Mouse (Mus musculus): ENCODE measurements around the gene Col18a1.
A peak's percentile ranks its signal among the peaks of the same experiment; 100 is the strongest.

Col18a1 gene

GRCm38 (mm10) chr10:77064659-77065058, 101.7 kb downstream of the Col18a1 start:
- no peak for DNase-seq (ENCODE audit: low read depth, low spot score)

- no peak for DNase-seq (ENCODE audit: low read depth, low spot score)
These were observed 102.1 kb downstream of the Col18a1 start for GRCm38 (mm10) chr10:77064239-77064638.

GRCm38 (mm10) chr10:77062393-77063010, 103.8 kb downstream of the Col18a1 start:
- DNase-seq (ENCODE audit: low read depth, low spot score) = no peak

- no peak for DNase-seq (ENCODE audit: low read depth, low spot score)
These were observed 104.9 kb downstream of the Col18a1 start for GRCm38 (mm10) chr10:77061426-77061825.

- no peak for DNase-seq (ENCODE audit: low read depth, low spot score)
These were observed 109.6 kb downstream of the Col18a1 start for GRCm38 (mm10) chr10:77056768-77057167.

- DNase-seq (ENCODE audit: low read depth, low spot score) = no peak
These were observed 117.7 kb downstream of the Col18a1 start for GRCm38 (mm10) chr10:77048606-77049005.

GRCm38 (mm10) chr10:77048196-77048595, 118.2 kb downstream of the Col18a1 start:
- DNase-seq (ENCODE audit: low read depth, low spot score) = no peak

- DNase-seq (ENCODE audit: low read depth, low spot score) = no peak
These were observed 127.7 kb downstream of the Col18a1 start for GRCm38 (mm10) chr10:77038579-77039174.

GRCm38 (mm10) chr10:77035487-77035886, 130.9 kb downstream of the Col18a1 start:
- DNase-seq (ENCODE audit: low read depth, low spot score) = no peak

- DNase-seq (ENCODE audit: low read depth, low spot score) = peak; percentile 43
These were observed 132.9 kb downstream of the Col18a1 start for GRCm38 (mm10) chr10:77033323-77034025.

- peak; percentile 97 for DNase-seq (ENCODE audit: low read depth, low spot score)
These were observed 133.6 kb downstream of the Col18a1 start for GRCm38 (mm10) chr10:77032591-77033322.

GRCm38 (mm10) chr10:77031768-77032375, 134.5 kb downstream of the Col18a1 start, which contains the start of gene Slc19a1:
TSS of gene Slc19a1 (plus strand) at chr10:77032241.
- DNase-seq (ENCODE audit: low read depth, low spot score) = no peak

GRCm38 (mm10) chr10:77030666-77031065, 135.7 kb downstream of the Col18a1 start:
- DNase-seq (ENCODE audit: low read depth, low spot score) = no peak

- DNase-seq (ENCODE audit: low read depth, low spot score) = no peak
These were observed 136.6 kb downstream of the Col18a1 start for GRCm38 (mm10) chr10:77029761-77030160.

- DNase-seq (ENCODE audit: low read depth, low spot score) = no peak
These were observed 137.5 kb downstream of the Col18a1 start for GRCm38 (mm10) chr10:77028782-77029296.

GRCm38 (mm10) chr10:77026944-77027343, 139.4 kb downstream of the Col18a1 start:
- no peak for DNase-seq (ENCODE audit: low read depth, low spot score)

- DNase-seq (ENCODE audit: low read depth, low spot score) = no peak
These were observed 142.1 kb downstream of the Col18a1 start for GRCm38 (mm10) chr10:77024231-77024630.

GRCm38 (mm10) chr10:77022301-77023130, 143.8 kb downstream of the Col18a1 start:
- DNase-seq (ENCODE audit: low read depth, low spot score) = no peak

- peak; percentile 92 for DNase-seq (ENCODE audit: low read depth, low spot score)
These were observed 144.8 kb downstream of the Col18a1 start for GRCm38 (mm10) chr10:77021399-77022052.

- no peak for DNase-seq (ENCODE audit: low read depth, low spot score)
These were observed 148.7 kb downstream of the Col18a1 start for GRCm38 (mm10) chr10:77017662-77018061.

Measured in mesoderm, embryonic 11.5 days (tissue).